Mouse (Mus musculus) left cerebral cortex, postnatal 14 days (tissue): ENCODE results near the gene As3mt. TPM values are rescaled to one million over a fixed set of nuclear protein-coding genes. Genes with fewer than 3 reads are reported as not detected.

ENCODE experiments used
- DNase-seq, 2 experiments: peaks; one replicate each; pipeline ENCODE4 v3.0.0; 2021 to 2022; ENCODE audit warnings: low spot score in 2 of 2, mixed read lengths in 1 of 2
- intact Hi-C: fragments of 180-260 bp; cut with DNase I; formaldehyde crosslinking; loops from one replicate; pipeline ENCODE4 v1.15.1; 2025
- long read RNA-seq, 2 experiments: library from polyadenylated mRNA; stranded (forward); transcript quantifications; one replicate each; pipeline ENCODE4 v2.0.0; 2021
- total RNA-seq, 2 experiments: library from RNA; stranded (reverse); gene quantifications; 2 replicates each; pipeline ENCODE4 v1.2.3; 2021

The As3mt gene
- 10 to 100 TPM; 16.8 to 18.4 TPM for total RNA-seq
- long read RNA-seq, experiment 1, transcript As3mt-201 (11 exons, 1,736 nt): major isoform, 21 of 30 reads
- long read RNA-seq, experiment 1, partial matches to known transcripts: 5 of 30 reads
- long read RNA-seq, experiment 1, other reads (novel, unspliced or antisense): 1 of 30 reads
- long read RNA-seq, experiment 2, transcript As3mt-201 (11 exons, 1,736 nt): major isoform, 13 of 26 reads
- long read RNA-seq, experiment 2, partial matches to known transcripts: 7 of 26 reads
- long read RNA-seq, experiment 2, other reads (novel, unspliced or antisense): 3 of 26 reads

GRCm38 (mm10) chr19:46707296-46708151 lies at the start of gene As3mt:
TSS of gene As3mt (plus strand) at chr19:46707458.
- peak; percentile 28 to 50 for DNase-seq
- intact Hi-C loops: no loop called here

GRCm38 (mm10) chr19:46658348-46658747 lies 48.9 kb upstream of the As3mt start:
- DNase-seq: no peak
- intact Hi-C loops: no loop called here

- intact Hi-C loops: no loop called here
- DNase-seq: no peak
These were observed 48.4 kb upstream of the As3mt start for GRCm38 (mm10) chr19:46658851-46659250.

GRCm38 (mm10) chr19:46661511-46661910 lies 45.7 kb upstream of the As3mt start:
- intact Hi-C loops: no loop called here
- no peak for DNase-seq

DNA sequence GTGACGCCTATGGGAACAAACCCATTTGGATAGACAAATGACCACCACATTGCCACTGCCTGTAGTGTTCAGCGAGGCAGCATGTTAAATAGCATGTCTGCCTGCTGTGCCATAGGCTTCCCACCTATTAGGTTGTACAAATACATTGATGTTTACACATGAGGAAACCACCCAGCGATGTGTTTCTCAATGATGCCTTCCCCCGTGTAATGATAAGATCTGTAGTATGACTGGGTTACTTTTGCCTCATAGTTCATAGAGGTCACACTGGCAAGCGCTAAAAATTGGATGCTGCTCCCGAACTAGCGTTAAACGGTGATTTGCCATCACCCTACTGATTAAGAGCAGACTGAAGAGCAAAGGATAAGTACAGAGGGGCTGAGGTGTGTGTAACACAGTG lies 45.0 kb upstream of the As3mt start:
- DNase-seq: no peak
- intact Hi-C loops: no loop called here

DNA sequence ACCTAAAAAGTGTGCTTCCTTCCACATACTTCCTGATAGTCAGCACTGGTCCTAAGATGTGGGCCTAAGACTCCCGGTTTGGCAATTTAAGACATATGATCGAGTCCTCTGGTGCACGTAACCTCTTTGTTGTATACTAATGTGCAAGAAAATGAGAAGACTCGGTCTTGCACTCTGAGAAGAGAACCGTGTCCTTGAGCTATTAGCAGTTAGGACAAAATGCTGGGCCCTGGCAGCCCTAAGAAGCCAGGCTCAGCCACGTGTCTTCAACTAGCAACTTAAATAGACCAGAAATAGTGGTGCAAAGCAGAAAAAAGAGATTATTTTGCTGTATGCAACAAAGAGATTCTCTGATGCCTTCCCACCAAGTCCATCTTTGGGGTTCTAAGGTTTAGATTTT lies 44.5 kb upstream of the As3mt start:
- no peak for DNase-seq
- intact Hi-C loops: no loop called here

- intact Hi-C loops: no loop called here
- peak; percentile 45 to 50 for DNase-seq
These were observed 41.8 kb upstream of the As3mt start for GRCm38 (mm10) chr19:46665474-46665873.

DNA sequence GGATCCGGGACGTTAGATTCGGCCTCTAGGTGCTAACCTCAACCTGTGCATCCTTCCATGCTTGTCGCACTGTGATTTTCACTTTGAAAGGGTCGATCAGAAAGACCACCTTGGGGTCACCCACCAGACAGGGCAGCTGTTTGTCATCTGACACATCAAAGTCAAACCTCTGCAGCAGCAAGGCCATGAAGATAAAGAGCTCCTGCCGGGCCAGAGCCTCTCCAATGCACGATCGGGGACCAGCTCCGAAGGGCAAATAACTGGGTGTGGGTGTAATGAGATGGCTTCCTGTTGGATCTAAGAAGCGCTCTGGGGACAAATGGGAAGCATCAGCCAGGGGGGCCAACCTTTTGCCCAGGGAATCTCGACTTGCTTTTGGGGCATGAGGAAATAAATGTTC lies 40.0 kb upstream of the As3mt start:
- DNase-seq: no peak
- intact Hi-C loops: no loop called here

DNA sequence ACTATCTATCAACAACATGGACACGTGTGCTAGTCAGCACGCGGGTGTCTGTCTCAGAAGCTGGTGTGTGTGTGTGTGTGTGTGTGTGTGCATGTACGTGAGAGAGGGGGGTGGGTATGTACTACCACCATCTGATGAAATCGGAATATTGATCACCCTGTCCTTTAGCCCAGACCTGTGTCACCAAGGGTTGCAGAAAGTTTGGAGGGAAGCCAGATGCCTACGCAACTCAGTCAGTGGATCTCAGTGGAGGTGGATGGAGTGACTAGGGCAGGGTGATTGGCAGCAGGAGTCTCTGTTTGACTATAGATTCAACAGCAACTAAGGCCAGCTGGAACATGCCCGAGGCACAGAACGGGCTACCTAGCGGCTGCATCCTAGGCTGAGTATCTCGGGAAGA lies 39.0 kb upstream of the As3mt start:
- intact Hi-C loops: no loop called here
- DNase-seq: no peak

- DNase-seq: no peak
- intact Hi-C loops: loop anchor here (2.0 to 5.0 kb wide), 2 partner anchors 71 to 197 kb away; no protein-coding TSS in a partner anchor
These were observed 37.5 kb upstream of the As3mt start for GRCm38 (mm10) chr19:46669802-46670201.

- intact Hi-C loops: loop anchor here (2.0 to 5.0 kb wide), 2 partner anchors 70 to 197 kb away; no protein-coding TSS in a partner anchor
- peak; percentile 43 to 66 for DNase-seq
These were observed 36.6 kb upstream of the As3mt start for GRCm38 (mm10) chr19:46670691-46671090.

DNA sequence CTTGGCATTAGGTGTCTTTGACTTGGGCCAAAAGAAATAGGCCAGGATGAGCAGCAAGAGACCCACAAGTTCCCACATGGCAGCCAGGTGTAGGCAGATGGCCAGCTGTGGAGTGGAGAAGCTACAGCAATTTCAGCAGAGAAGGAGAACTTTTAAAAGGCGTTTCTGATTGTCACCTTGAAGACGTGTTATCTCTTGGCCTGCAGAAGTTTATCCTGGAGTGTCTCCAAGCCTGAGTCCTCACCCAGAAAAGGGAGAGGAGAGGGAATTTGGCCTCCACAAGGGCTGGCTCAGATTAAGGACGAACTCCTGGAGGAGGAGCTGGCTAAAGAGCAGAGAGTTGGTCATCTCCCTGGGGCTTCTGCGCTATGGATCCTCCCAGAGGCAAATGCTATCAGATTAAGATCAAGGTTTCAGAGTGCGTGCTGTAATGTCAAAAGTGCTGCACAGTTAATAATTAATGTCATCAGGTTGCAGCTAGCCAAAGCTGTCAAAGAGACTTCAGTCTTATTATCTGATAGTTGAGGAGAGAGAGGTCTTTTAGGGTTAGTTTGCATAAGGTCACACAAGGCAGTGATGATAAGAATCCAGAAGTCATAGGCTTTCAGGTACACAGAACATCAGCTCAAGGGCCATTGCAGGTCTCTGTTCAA lies 34.4 kb upstream of the As3mt start, which contains the start of gene Cyp17a1:
TSS of gene Cyp17a1 (minus strand) at position 407 of the 653 bp plus-strand sequence.
- intact Hi-C loops: loop anchor here (5.0 kb wide), 1 partner anchor 194 kb away; no protein-coding TSS in a partner anchor
- DNase-seq: no peak

DNA sequence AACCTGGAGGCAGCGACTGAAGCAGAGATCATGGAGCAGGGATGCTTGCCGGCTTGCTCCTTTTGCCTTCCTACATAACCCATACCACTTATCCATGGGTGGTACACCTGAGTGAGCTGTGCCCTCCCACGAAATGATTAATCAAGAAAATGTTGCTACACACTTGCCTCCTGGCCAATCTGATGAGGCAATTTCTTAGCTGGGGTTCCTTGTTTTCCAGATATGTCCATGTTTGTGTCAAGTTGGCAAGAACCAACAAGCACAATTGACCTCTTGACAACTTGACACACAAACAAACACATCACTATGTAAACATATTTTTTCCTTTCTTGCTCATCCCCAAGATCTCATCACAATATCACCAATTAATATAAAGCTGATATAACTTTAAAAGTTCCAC lies 31.6 kb upstream of the As3mt start:
- intact Hi-C loops: no loop called here
- DNase-seq: no peak

DNA sequence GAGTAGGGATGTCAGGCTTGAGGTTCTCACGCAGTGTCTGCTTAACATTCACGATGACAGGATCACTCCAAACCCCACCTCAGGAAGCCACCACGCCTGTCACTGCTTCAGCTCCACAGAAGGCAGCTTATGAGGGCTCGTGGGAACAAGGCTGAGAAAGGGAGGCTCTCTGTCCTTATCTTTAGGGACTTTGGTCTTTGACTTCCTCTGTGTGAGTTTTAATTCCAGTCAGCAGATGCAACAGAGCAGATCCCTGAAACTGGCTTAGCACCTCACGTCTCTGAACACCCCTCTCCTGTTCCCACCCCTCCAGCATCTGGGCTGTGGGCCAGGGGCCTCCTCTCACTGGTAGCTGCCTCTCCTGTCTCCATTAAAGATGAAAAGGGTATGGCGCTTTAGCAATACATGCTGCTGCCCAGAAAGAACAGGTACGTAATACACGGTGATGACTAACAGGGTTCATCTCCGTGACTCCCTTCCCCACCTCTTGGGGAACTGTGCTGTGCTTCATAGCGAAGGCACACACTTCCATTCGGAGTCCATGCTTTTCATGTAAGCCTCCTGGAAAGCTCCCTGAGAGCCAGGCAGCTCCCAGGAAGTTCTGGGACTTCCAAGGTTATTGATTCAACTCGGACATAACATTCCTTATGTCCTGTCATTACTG lies 27.4 kb upstream of the As3mt start:
- no peak for DNase-seq
- intact Hi-C loops: no loop called here

GRCm38 (mm10) chr19:46689460-46690372 lies 17.5 kb upstream of the As3mt start, which contains the start of gene Borcs7:
TSS of gene Borcs7 (plus strand) at chr19:46689906.
- peak; percentile 86 to 89 for DNase-seq
- intact Hi-C loops: no loop called here

DNA sequence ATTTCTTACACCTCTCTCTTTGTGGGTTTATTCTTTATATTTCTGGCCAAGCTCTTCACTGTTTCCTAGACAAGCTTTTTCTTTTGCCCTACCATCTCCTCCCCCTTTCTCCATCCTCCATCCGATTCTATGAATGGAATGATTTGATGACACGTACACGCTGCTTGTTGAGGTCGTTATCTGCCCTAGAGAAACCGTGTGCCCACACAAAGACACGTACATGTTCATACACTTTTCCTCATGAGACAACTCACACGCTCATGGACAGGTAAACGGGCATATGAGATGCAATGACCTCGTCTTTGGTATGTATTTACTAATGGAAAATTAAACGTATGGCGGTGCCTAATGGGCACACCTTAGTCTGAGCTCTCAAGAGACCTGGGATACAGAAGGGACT lies 16.9 kb upstream of the As3mt start:
- intact Hi-C loops: no loop called here
- DNase-seq: no peak

DNA sequence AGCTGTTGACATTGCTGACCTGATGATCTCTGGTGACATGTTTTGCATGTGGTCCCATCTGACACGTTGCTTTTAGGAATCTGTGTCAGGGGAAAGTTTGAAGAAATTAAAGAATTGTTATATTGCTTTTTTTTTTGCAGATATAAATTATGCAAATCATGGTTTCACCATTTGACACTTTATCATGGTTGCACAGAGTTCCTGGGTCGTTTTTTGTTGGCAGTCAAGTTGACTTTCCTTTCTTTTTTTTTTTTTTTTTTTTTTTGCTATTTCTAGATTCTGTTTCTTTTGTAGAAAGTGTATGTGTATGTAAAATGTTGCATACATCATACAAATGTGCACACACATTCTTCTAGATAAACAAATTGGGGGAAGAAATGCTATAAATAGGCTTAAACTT lies 16.2 kb upstream of the As3mt start:
- intact Hi-C loops: no loop called here
- DNase-seq: no peak

DNA sequence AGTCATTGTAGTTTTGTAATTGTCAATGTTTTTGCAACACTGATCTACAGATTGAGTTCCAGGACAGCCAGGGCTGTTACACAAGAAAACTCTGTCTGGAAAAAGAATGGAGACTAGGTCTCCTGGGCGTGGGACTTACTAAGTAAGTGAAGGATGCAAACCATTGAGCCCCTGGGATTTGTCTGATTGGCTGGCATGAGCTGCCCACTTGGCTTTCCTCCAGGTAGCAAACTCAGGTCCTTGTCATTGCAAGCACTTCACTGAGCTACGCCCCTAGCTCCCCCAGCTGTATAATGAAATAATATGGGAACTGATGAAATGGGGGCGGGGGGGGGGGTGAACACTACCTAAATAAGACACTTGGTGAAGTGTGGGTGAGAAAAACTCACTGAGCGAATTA lies 14.1 kb upstream of the As3mt start:
- DNase-seq: no peak
- intact Hi-C loops: no loop called here
